Mouse (Mus musculus) neural tube, embryonic 11.5 days (tissue): ENCODE results near the gene Mllt10. TPM values are rescaled to one million over a fixed set of nuclear protein-coding genes. Genes with fewer than 3 reads are reported as not detected.
A peak's percentile ranks its signal among the peaks of the same experiment; 100 is the strongest.

ENCODE experiments used
- ATAC-seq: fragments of 200-750 bp; cut with Nextera tagmentation; 2 replicates; pipeline ENCODE4 v1.8.0; 2017; ENCODE audit warnings: moderate number of reproducible peaks, mild to moderate bottlenecking, moderate TSS enrichment, moderate library complexity; ENCODE audit not compliant: insufficient read depth, low FRiP score, low TSS enrichment
- DNase-seq: peaks from one replicate; pipeline ENCODE4 v3.0.0-alpha.2; 2015; ENCODE audit warnings: low spot score
- H3K27ac ChIP-seq: fragments of 300-500 bp; sonication (generic); 2 replicates; pipeline ENCODE4 v1.5.1; 2014; ENCODE audit warnings: low read depth, mild to moderate bottlenecking, low read length
- H3K27me3 ChIP-seq: fragments of 300-500 bp; sonication (generic); 2 replicates; pipeline ENCODE4 v1.6.1; 2014; ENCODE audit warnings: mild to moderate bottlenecking, low read length, mixed read lengths; ENCODE audit not compliant: control insufficient read depth, insufficient read depth
- H3K36me3 ChIP-seq: fragments of 300-500 bp; sonication (generic); 2 replicates; pipeline ENCODE4 v1.6.1; 2014; ENCODE audit warnings: mild to moderate bottlenecking, low read length, moderate library complexity, mixed read lengths; ENCODE audit not compliant: control insufficient read depth, insufficient read depth
- H3K4me1 ChIP-seq: fragments of 300-500 bp; sonication (generic); 2 replicates; pipeline ENCODE4 v1.6.1; 2014; ENCODE audit warnings: low read length, mixed read lengths; ENCODE audit not compliant: control insufficient read depth, insufficient read depth
- H3K4me2 ChIP-seq: fragments of 300-500 bp; sonication (generic); 2 replicates; pipeline ENCODE4 v1.6.1; 2014; ENCODE audit warnings: low read depth, mild to moderate bottlenecking, moderate library complexity
- H3K4me3 ChIP-seq: fragments of 300-500 bp; sonication (generic); 2 replicates; pipeline ENCODE4 v1.5.1; 2014; ENCODE audit warnings: low read depth, low read length
- H3K9ac ChIP-seq: fragments of 300-500 bp; sonication (generic); 2 replicates; pipeline ENCODE4 v1.6.1; 2014; ENCODE audit warnings: mild to moderate bottlenecking, low read length
- H3K9me3 ChIP-seq: fragments of 300-500 bp; sonication (generic); 2 replicates; pipeline ENCODE4 v1.6.1; 2016; ENCODE audit warnings: low read length; ENCODE audit not compliant: control insufficient read depth
- WGBS: fragments of 180-500 bp; shearing (Covaris S2); extraction: QIAGEN DNeasy Blood & Tissue Kit; methylation state at CpG from one replicate; pipeline ENCODE4 v1.1.7; 2014; 5-methylcytosine and 5-hydroxymethylcytosine counted together
- polyA plus RNA-seq: library from polyadenylated mRNA; unstranded; fragments of >200 nt; fragmentation: Nextera tagmentation; extraction: Ambion mirVana; gene quantifications from 2 replicates; pipeline ENCODE4 v1.2.1, GENCODE M21; 2014

The Mllt10 gene
- 39.4 and 42.6 TPM in 2 replicates for polyA plus RNA-seq

DNA sequence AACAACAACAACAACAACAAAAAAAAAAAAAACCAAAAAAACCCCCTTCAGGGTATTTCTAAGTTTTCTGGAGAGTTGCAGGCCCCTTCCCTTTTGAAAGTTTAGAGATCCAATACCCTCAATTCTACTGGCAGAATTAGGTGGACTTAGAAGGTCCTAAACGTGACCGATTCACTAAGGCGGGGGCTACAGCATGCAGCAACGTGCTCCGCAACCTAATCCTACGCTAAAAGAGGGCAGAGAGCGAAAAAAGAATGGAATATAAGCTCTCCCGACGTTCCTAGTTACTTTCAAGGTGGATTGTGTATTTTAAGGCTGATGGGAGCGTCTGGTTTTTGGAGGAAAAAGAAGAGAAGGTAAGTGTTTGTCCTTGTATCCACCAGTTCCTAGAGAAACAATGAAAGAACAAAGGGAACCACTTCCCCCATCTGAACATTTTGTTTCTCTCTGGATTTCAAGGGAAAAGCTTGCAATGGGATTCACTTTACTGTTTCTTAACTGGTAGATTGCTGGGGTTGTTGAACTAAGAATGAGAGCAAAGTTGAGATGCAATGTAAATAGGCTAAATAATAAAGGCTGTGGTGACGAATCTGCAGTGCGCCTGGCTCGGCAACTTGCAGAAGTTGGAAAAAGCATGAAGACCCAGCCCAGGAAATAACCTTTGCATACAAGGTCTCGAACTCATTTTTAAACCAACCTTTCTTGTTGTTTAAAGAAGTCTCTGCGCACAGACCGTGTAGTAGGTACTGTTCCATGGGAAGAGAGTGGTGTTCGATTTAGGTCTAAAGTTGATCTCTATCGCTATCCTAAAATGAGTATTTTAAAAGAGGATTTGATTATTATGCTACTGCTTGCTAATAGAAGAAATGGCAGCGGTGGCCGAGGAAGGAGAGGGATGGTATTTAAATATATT, at the start of gene Mllt10:
Mllt10 (plus strand) TSS at position 222 of the 913 bp plus-strand sequence.
- Histone ChIP-seq H3K4me3 (peak within 1 kb of the TSS; percentile 62), H3K27ac (peak within 1 kb of the TSS; percentile 100), H3K9me3 (no peaks in the 10 kb centered on the region), H3K27me3 (no peaks in the 10 kb centered on the region), H3K36me3 (no peaks in the 10 kb centered on the region), H3K4me2 (peak within 1 kb of the TSS; percentile 99), H3K4me1 (peaks cover 38% of the 10 kb centered on the region), H3K9ac (peak within 1 kb of the TSS; percentile 100)
- WGBS: under 1% methylated on average over 20 of the region's 20 CpGs
- no peak for ATAC-seq
- peak; percentile 42 for DNase-seq

DNA sequence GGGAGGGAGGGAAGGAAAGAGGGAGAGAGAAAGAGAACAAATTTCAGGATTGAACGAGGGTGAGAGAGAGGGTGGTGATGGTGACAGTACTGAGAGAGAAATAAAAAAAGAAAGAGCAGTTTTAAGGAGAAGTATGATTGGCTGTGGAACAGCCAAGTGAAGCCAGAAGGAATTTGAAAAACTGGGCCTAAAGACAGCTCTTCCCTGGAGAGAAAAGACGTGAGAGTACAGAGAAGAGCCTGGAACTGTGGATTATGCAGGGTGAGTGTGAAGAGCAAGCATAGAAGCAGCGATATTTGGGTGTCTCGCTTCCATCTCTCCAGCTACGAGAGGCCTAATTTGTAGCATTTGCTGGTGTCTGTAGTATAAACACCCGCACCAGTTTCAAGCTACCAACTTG, 43.8 kb upstream of the Mllt10 start:
- 83% methylated on average over 6 of the region's 6 CpGs for WGBS
- Histone ChIP-seq H3K4me2 (no peak overlapping the region), H3K9me3 (no peaks in the 10 kb centered on the region), H3K27ac (no peak overlapping the region), H3K9ac (no peak overlapping the region), H3K36me3 (no peaks in the 10 kb centered on the region), H3K27me3 (no peaks in the 10 kb centered on the region), H3K4me1 (no peaks in the 10 kb centered on the region), H3K4me3 (no peak overlapping the region)
- ATAC-seq (no peak), DNase-seq (no peak)

DNA sequence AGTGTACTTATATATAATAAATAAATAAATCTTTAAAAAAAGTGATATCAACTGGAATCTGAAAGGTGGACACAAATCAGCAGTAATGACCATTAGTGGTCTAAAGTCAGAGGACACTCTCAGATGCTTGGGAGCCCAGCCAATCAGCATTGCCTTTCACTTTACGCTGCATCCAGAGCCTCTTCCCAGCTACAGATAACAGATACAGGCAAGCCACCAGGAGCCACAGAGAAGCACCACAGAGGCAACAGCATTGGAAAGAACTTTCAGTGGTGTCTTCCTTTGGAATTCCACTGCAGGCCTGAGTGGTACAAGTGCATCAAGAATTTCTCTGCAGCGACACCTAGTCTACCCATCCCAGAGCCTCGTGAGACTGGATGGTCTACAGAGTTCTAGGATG, 42.2 kb upstream of the Mllt10 start:
- H3K36me3 ChIP-seq: no peaks in the 10 kb centered on the region
- no peak for DNase-seq
- H3K4me3 ChIP-seq: no peak overlapping the region
- no peaks in the 10 kb centered on the region for H3K4me1 ChIP-seq
- H3K27me3 ChIP-seq: no peaks in the 10 kb centered on the region
- H3K9ac ChIP-seq: no peak overlapping the region
- H3K27ac ChIP-seq: no peak overlapping the region
- no peak overlapping the region for H3K4me2 ChIP-seq
- H3K9me3 ChIP-seq: no peaks in the 10 kb centered on the region
- no peak for ATAC-seq
- WGBS: 89% methylated on average over 3 of the region's 3 CpGs

DNA sequence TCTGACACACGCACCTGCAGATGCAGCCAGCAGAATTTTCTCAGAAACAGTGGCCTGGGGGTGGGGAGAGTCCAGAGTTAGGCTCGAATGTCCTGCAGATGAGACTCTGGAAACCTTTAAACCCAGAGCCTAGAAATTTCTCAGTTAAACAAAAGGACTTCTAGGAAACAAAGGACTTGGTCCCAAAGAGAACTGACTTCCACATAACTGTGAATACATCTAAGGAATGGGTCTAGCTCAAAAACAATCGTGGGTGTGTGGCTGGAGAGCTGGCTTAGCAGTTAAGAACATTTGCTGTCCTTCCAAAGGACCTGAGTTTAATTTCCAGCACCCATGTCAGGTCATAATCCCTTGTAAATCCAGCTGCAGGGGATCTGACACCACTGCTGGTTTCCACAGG, 39.5 kb upstream of the Mllt10 start:
- Histone ChIP-seq H3K4me1 (no peaks in the 10 kb centered on the region), H3K9me3 (no peaks in the 10 kb centered on the region), H3K9ac (no peak overlapping the region), H3K4me3 (no peak overlapping the region), H3K27me3 (no peaks in the 10 kb centered on the region), H3K4me2 (no peak overlapping the region), H3K36me3 (no peaks in the 10 kb centered on the region), H3K27ac (no peak overlapping the region)
- ATAC-seq (no peak), DNase-seq (no peak)
- 65% methylated on average over 3 of the region's 3 CpGs for WGBS

DNA sequence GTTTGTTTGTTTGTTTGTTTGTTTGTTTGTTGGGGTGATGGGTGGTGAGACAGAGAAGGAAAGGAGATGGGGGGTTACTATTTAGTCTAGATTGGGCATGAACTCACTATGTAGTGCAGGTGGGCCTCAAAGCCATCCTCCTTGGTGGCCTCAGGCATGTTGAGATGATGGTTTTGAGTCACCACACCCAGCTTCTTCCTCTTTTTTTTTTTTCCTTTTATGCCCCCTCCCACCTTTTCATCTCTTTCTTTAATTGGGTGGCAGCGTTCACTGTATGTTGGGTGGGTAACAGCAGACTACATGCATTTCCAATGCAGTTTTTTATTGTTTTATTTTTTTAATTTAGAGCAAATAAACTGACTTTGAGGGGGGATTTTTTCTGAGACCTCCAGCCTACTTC, 38.4 kb upstream of the Mllt10 start:
- no peak overlapping the region for H3K9ac ChIP-seq
- H3K36me3 ChIP-seq: no peaks in the 10 kb centered on the region
- no peaks in the 10 kb centered on the region for H3K9me3 ChIP-seq
- no peaks in the 10 kb centered on the region for H3K27me3 ChIP-seq
- ATAC-seq (no peak), DNase-seq (no peak)
- 100% methylated on average over 1 of the region's 1 CpGs for WGBS
- no peaks in the 10 kb centered on the region for H3K4me1 ChIP-seq
- no peak overlapping the region for H3K4me3 ChIP-seq
- H3K4me2 ChIP-seq: no peak overlapping the region
- H3K27ac ChIP-seq: no peak overlapping the region

DNA sequence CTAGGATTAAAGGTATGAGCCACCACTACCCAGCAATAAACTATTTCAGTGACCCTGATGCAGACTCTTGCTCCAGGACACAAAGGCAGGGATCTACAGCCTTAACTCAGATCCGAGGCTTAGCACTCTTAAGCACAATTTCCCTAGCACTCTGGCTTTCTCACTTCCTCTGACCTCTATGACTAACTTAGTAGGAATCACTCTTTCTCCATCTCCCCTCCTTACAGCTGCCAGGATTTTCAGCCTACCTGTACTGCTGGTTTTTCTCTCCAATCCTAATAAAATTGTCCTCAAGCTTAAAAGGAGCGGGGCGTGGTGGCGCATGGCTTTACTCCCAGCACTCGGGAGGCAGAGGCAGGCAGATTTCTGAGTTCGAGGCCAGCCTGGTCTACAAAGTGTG, 37.7 kb upstream of the Mllt10 start:
- Histone ChIP-seq H3K4me1 (no peaks in the 10 kb centered on the region), H3K9me3 (no peaks in the 10 kb centered on the region), H3K27ac (no peak overlapping the region), H3K4me2 (no peak overlapping the region), H3K9ac (no peak overlapping the region), H3K27me3 (no peaks in the 10 kb centered on the region), H3K36me3 (no peaks in the 10 kb centered on the region), H3K4me3 (no peak overlapping the region)
- WGBS: 91% methylated on average over 6 of the region's 6 CpGs
- DNase-seq (no peak), ATAC-seq (no peak)

DNA sequence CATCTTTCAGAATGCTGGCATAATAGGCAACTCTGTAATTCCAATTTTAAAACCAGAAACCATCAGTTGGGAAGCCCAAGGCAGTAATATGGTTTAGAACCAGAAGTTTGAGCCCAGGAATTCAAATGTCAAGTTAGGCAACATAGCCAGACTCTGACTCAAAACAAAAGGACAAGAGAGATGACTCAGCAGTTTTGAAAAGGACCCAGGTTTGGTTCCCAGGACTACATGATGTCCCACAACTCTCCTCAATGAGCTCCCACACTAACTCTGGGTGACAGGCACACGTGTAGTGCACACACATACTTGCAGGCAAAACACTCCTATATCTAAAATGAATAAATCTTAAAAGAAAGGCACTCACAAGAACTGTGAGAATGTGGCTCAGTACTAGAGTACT, 35.9 kb upstream of the Mllt10 start:
- DNase-seq (no peak), ATAC-seq (no peak)
- Histone ChIP-seq H3K4me3 (no peak overlapping the region), H3K4me2 (no peak overlapping the region), H3K27ac (no peak overlapping the region), H3K4me1 (no peaks in the 10 kb centered on the region), H3K9me3 (no peaks in the 10 kb centered on the region), H3K27me3 (no peaks in the 10 kb centered on the region), H3K9ac (no peak overlapping the region), H3K36me3 (no peaks in the 10 kb centered on the region)
- WGBS: 73% methylated on average over 1 of the region's 1 CpGs

DNA sequence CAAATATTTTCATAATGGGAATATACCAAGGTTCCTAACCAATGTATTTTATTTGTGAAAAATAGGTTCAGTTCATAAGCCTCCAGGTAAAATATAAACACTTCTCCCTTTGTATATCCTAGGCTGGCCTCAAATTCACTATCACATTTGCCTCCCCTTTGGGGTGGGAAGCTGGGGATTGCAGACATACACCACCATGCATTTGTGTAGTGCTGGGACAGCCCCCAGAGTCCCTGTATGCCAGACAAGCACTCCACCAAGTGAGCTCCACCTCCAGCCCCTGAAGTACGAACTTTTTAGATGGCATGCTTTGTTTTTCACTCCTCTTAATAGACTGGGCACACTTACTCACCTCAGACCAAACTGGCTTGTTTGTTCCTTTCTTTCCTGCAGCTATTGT, 32.2 kb upstream of the Mllt10 start:
- Histone ChIP-seq H3K4me1 (no peaks in the 10 kb centered on the region; the same call in 1 of the 2 replicates), H3K9me3 (no peaks in the 10 kb centered on the region), H3K4me3 (no peak overlapping the region), H3K9ac (no peak overlapping the region), H3K27ac (no peak overlapping the region), H3K27me3 (no peaks in the 10 kb centered on the region), H3K4me2 (no peak overlapping the region), H3K36me3 (no peaks in the 10 kb centered on the region)
- DNase-seq: no peak
- WGBS: 66% methylated on average over 1 of the region's 1 CpGs
- ATAC-seq: no peak

DNA sequence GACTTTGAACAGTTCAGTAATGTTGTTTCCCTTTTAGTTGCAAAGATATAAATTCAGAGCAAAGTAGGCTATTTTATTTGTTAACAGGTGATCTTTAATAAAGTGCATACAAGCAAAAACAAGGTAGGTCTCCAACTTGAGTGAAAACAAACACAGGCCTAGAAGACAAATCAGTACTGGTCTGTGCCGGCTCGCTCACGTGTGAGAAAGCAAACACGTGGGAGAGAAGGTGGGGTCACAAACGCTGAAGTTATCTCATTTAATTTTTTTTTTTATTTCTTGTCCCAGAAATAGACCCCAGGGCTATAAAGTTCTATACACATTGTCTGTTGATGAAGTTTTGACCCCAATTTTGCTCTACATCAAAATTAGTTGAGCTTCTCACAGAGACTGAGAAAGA, 29.9 kb upstream of the Mllt10 start:
- Histone ChIP-seq H3K9me3 (no peaks in the 10 kb centered on the region), H3K4me1 (peaks cover under 1% of the 10 kb centered on the region; the same call in 1 of the 2 replicates), H3K27ac (no peak overlapping the region), H3K4me3 (no peak overlapping the region), H3K27me3 (no peaks in the 10 kb centered on the region), H3K4me2 (peak overlapping the region; percentile 97), H3K36me3 (no peaks in the 10 kb centered on the region), H3K9ac (no peak overlapping the region)
- ATAC-seq: no peak
- WGBS: 46% methylated on average over 5 of the region's 5 CpGs
- DNase-seq: no peak
